Mouse (Mus musculus): ENCODE results near the gene Cpt1b.
"Not testable (repeated sequence)": the region's sequence is repeated elsewhere in the genome, so short reads cannot be mapped to it uniquely, and the experiment has no call there.

Cpt1b gene

GRCm38 (mm10) chr15:89431806-89432205 lies 6.1 kb upstream of the Cpt1b start:
- no peak for DNase-seq (ENCODE audit: low spot score)

DNA sequence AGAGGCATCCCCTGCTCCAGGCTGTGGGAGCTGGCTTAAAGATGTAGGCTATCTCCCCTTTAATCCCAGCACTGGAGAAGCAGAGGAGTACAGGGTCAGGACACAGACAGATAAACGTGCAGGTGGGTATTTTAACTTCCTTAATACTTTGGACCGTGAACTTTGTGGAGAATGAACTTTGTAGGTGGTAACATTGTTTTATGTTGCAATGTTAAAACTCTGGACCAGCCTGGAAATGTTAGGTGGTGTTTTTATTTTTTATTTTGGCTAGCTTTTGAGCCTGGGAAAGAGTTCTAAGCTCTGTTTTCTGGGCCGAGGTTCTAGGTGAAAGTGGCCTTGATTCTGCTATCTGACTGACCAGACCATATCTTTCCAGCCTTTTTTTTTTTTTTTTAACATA lies 5.6 kb upstream of the Cpt1b start:
- no peak for DNase-seq (ENCODE audit: low spot score)

GRCm38 (mm10) chr15:89430771-89431170 lies 5.1 kb upstream of the Cpt1b start:
- not testable (repeated sequence) for DNase-seq (ENCODE audit: low spot score)

DNA sequence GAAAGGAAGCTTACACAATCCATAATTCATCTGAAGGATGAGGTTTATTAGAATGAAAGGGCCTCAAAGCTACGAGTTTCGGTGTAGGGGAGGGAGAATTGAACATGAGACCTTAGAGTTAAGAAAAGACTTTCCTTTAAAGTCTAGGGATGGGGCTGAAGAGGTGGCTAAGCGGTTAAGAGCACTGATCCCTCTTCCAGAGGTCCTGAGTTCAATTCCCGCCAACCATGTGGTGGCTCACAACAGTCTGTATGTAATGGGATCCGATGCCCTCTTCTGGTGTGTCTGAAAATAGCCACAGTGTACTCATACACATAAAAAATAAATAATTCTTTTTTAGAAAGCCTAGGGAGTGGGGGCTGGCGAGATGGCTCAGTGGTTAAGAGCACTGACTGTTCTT lies 4.7 kb upstream of the Cpt1b start:
- peak; percentile 32 for DNase-seq (ENCODE audit: low spot score)

DNA sequence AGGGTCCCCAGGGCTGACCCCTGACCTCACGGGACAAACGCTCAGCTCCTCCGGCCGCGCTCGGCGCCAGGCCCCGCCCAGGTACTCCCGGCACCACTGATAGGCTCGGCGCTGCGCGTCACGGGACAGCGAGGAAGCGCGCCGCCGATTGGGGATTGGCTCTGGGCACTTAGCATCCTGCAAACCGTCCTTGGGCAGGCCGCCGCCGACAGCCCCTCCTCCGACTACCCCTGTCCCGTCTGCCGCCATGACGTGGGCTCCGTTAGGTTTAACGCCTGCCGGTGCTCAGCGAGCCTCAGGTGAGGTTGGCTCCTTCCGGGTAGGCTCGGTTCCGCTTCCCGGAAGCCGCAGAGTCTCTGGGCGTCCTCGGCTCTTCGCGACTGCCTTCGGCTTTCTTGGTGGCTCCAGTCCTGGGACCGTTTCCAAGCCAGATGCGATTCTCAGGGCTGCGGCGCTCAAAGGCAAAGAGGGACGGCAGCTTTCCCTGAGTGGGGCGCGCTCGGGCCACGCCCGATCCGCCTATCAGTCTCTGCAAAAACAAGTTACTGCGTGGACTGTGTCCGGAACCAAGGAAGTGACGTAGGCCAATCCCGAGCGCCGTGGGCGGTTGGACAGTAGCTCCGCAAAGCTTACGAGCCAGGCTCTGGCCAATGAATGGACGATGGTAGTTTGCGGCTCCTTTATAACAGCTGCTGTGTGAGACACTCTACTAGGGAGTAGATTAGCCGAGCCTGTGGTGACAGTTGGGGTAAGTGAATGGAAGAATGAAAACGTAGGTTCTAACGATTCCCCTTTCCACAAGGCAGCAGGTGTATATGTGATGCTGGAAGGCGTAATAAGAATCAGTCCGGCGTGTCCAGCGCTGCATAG lies 3.9 kb upstream of the Cpt1b start, which contains the start of the genes C730034F03Rik, Gm44502 and Chkb:
C730034F03Rik (plus strand) TSS at position 238 of the 870 bp plus-strand sequence.
Gm44502 (minus strand) TSS at position 345 of the 870 bp plus-strand sequence.
Chkb (minus strand) TSS at position 557 of the 870 bp plus-strand sequence.
- DNase-seq (ENCODE audit: low spot score): peak; percentile 94

DNA sequence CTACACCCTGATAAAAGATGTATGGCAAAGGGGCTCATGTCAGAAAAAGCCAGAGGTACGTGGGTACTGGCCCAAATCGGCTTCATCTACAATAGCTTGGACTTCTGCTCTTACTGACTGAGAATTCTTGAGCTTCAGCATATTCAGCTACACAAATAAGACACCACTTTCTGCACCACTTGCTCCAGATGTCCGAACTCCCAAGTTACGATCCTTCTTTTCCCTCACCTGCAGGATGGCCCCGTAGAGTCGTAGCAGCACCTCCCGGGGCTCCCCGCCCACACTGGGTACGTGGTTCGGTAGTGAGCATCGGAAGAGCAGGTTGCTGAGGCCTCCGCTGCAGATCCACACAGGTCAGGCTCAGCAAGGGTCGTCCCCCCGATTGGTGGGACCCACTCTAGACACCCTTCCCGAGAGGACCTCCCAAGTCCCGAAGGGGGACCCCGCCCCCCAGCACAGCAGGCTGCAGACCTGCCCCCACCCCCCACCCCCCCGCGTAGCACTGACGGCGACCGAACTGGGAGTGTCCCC lies 3.2 kb upstream of the Cpt1b start:
- DNase-seq (ENCODE audit: low spot score): peak; percentile 13

GRCm38 (mm10) chr15:89428136-89428790 lies 2.6 kb upstream of the Cpt1b start:
- DNase-seq (ENCODE audit: low spot score): no peak

DNA sequence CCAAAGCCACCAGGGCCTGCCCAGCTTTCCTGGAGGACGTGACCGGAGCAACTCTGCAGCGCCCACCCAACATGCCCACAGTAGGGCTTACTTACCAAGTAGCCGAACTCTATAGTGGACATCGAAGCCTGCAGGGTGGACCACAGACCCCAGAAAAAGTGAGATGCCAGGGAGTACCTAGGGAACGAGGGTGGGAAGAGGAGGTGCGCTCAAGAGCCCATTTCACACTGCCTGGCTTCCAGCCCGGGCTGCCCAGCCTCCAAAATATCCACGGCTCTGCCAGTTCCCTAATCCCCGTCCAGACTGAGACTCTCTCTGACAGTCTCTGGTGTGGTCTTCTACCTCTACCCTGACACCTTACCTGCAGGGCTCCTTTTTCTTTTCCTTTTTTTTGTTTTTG lies 1.1 kb upstream of the Cpt1b start:
- DNase-seq (ENCODE audit: low spot score): no peak

DNA sequence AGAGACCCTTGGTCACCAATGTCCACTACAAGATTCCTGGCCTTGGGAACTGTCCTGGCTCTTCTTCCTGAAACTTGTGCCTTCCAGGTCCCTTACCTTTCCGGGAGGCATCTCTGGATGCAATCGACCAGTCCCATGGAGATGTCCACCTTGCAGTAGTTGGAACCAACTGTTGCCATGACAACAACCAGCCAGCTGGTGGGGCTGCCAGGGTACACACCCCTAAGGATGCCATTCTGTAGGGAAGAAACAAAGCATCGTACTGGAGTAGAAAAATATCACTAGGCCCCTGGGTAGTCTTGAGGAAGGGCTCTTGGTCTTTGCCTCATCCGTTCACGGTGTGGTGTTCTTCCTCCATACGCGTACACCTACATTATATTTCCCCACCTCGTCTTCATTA lies 1.0 kb downstream of the Cpt1b start:
- DNase-seq (ENCODE audit: low spot score): no peak

- no peak for DNase-seq (ENCODE audit: low spot score)
Measured at GRCm38 (mm10) chr15:89421938-89422337, 3.7 kb downstream of the Cpt1b start.

- no peak for DNase-seq (ENCODE audit: low spot score)
Measured at GRCm38 (mm10) chr15:89415282-89415681, 10.4 kb downstream of the Cpt1b start.

DNA sequence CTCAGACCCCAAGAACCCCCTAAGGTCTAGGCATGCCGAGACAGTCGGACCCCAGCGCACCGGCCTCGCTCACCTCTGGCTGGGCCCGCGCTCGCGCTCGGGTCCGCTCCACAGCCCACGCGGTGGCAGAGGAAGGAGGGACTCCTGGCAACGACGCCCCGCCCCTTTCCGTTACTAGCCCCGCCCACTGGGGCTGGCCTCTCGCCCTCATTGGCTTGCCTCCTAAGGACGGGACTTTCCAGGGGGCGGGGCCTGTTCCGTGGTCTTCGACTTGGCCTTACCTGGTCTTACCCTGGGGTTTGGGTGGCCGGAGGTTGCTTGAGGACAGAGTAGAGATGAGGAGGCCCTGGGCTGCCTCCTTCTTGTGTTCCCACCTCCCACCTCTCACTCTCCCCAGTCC lies 15.5 kb downstream of the Cpt1b start, which contains the start of gene Syce3:
Syce3 (minus strand) TSS at position 386 of the 400 bp plus-strand sequence.
- DNase-seq (ENCODE audit: low spot score): no peak

GRCm38 (mm10) chr15:89406691-89407090 lies 19.0 kb downstream of the Cpt1b start:
- no peak for DNase-seq (ENCODE audit: low spot score)

DNA sequence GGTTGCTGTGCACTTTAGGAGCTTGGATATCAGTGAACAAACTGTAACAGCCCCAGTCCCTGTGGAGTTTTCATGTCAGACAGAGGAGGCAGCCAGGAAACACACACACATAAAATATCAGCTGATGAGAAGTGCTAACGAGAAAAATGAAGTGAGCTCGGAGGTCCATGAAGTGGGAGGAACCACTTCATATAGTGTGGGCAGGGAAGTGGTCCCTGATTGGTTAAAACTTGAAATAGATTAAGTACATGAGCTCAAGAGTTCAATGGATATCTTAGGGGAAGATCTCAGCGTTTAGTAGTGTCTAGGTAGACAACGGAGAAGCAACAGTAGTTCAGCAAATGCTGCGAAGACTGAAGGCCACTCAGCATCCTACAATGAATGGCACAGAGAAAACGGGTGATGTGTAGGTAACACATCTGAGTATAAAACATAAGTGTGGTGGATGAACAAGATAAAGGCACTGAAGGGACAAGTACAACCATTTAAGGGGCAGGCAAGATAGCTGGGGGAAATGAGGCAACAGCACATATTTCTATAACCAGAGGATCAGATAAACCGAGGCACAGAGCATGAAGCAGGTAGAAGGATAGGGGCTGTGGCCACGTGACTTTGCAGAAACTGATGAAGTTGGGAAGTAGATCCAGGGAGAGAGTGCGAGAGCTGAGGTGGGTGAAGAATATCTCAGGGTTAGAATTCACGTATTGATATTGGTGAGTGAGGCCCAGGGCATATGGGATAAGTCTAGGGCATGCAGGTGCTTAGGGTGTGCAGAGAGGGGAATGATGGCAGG lies 20.6 kb downstream of the Cpt1b start:
- DNase-seq (ENCODE audit: low spot score): no peak

DNA sequence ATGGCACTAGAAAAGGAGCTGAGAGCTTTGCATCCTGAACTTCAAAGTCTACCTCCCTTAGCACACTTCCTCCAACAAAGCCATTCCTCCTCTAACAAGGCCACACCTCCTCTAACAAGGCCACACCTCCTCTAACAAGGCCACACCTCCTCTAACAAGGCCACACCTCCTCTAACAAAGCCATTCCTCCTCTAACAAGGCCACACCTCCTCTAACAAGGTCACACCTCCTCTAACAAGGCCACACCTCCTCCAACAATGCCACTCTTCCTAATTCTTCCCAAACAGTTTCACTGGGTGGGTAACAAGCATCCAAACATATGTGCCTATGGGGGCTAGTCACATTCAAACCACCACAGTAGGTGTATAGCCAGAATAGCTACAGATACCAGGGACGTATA lies 23.2 kb downstream of the Cpt1b start:
- DNase-seq (ENCODE audit: low spot score): no peak

DNA sequence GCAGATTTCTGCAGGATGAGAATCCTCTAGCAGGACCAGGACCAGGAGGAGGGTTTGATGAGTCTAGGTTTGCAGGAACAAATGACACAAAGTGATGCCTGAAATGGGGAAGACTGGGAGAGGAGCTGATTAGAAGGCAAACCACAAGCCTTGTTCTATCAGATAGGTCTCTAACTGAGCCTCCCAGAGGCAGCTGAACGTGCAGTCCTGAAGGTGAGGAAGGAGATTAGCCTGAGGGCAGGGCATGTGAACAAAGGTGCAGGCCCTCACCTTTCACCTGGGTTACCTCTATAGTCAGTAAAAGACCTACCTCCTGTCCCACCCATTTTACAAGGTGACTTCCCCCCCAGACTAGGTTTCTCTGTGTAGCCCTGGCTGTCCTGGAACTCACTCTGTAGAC lies 25.9 kb downstream of the Cpt1b start:
- DNase-seq (ENCODE audit: low spot score): no peak

DNA sequence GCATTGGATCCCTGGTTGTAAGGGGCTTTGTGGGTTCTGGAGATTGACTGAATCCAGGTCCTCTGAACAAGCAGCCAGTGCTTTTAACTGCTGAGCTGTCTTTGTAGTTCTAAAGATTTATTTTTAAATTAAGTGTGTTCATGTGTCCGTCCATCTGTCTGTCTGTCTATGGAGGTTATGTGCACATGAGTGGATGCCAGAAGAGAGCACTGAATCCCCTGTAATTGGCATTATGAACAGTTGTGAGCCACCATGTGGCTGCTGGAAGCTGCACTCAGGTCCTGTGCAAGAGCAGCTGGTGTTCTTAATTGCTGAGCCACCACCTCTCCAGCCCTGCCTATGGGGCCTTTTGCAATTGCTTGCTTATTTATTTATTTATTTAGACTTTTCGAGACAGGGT lies 27.5 kb downstream of the Cpt1b start:
- peak; percentile 68 for DNase-seq (ENCODE audit: low spot score)

DNA sequence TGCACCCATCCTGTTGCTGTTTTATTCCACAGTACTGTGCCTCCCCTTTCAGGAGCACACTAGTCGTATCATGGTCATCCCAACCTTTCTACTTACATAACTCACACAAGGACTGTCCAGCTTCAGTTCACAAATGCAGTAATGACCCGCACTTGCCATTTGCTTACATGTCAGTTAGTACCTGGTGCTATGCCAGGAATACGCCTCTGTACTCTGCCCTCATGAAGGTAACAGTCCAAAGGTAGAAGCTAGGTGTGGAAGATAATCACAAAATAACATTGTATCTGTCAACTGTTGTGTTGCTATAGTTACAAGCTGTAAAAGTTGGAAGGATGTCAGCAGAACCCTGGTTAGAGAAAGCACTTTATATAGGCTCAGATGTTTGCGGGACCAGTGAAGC lies 28.8 kb downstream of the Cpt1b start:
- no peak for DNase-seq (ENCODE audit: low spot score)

- DNase-seq (ENCODE audit: low spot score): no peak
Measured at GRCm38 (mm10) chr15:89390081-89390480, 35.6 kb downstream of the Cpt1b start.

GRCm38 (mm10) chr15:89387127-89387526 lies 38.5 kb downstream of the Cpt1b start:
- no peak for DNase-seq (ENCODE audit: low spot score)

GRCm38 (mm10) chr15:89384617-89385016 lies 41.0 kb downstream of the Cpt1b start, which contains the start of gene Klhdc7b:
Gene Klhdc7b (plus strand): TSS chr15:89384917.
- no peak for DNase-seq (ENCODE audit: low spot score)

DNA sequence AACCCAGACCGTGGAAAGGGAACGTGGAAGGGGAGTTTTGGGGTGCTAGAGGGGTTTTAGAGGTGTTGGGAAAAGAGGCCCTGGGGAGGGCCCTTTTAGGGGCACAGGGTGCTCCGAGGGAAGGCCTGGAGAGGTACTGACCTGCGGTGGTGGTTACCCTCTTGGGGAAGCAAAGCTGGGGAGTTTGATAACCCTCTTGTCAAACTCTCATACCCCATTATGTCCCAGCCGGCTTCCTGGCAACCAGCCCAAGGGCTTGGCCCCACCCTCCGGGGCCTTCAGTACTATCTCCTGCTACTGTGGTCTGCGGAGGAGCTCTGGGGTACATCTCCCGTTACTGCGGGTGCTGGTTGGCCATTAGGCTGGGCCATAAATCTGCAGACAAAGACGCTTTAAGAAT lies 46.2 kb downstream of the Cpt1b start:
- no peak for DNase-seq (ENCODE audit: low spot score)

All from retina, embryonic 14.5 days (tissue).